Mouse (Mus musculus) urinary bladder, postnatal 4 days (tissue): ENCODE data around the gene Cep19.

ENCODE experiments used
- DNase-seq, 2 experiments: peaks; one replicate each; pipeline ENCODE4 v3.0.0; 2021 to 2022; ENCODE audit warnings: low spot score in 2 of 2

Gene Cep19

GRCm38 (mm10) chr16:32107342-32108045, 7.9 kb downstream of the Cep19 start:
- DNase-seq, result no peak

DNA sequence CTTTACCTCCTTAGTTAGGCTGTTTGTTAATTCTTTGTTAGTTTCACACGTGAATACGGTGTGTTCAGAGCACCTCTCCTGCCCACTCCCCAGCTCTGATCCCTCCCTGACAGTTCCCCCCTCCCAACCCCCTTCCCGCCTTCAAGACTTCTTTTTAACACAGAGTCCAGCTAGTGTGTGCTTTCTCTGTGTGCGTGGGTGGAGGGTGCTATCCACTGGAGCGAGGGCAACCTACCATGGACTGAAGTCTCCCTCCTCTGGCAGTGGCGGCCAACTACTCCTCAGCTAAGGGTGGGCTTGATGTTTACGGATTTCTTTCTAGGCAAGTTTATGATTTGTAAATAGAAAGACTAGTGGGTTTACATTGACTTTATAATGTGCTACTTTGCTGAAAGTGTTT, 8.6 kb downstream of the Cep19 start:
- DNase-seq, result no peak

- no peak for DNase-seq
These were observed 9.0 kb downstream of the Cep19 start for GRCm38 (mm10) chr16:32108578-32108977.

DNA sequence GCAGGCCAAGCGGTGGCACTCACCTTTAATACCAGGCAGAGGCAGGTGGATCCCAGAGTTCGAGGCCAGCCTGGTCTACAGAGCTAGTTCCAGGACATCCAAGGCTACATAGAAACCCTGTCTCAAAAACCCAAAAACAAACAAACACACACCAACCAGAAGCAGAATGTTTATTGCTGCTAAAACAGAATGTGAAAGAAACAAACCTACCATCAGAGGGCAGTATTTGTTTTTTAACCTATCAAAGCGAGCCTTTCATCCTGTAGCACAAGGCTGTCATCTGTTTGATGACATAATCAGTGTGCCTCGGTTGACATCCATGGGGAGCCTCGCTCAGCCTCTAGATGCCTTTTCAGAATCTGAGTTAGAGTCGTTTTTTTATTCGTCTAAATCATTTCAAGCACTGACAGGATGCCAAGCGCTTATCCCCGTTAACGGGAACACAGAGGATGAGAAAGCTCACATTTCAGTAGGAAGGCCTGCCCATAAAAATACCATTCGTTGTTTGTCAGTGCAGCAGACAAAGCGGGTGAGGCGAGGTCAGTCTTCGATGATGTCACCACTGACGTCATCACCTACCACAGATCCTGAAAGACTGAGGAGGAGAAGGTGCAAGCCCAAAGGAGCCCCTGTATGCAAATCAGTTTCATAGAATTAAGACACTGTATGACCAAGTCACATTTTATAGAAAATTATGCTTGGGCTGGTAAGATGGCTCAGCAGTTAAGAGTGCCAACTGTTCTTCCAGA, 11.5 kb downstream of the Cep19 start:
- no peak for DNase-seq

DNA sequence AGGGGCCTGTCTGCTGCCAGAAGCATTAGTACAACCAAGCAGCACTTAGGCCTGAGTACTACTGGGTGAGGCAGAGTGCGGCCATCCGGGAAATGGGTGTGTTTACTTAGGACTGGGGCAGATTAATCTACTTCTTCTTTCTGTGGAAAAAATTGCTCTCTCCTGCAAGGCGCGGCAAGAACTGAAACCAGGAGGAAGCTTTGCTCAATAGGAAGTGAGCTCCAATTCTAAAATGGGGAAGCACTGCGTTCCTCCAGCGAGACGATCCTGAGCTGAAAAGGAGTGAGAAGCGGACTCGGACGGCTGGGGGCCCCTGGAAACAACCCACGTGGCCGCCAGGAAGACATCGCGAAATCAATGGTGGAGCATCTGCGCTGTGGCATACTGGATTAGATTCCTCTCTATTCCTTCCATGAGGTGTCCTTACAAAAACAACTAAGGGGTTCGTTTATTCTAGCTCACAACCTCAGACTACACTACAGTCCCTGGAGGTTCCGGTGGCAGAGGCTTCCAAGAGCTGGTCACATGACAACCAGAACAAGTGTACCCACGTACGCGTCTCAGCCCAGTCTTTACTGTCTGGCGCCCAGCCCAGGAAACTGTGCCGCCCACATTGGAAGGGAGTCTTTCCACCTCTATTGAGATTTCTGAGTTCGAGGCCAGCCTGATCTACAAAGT, 14.1 kb downstream of the Cep19 start:
- no peak for DNase-seq

DNA sequence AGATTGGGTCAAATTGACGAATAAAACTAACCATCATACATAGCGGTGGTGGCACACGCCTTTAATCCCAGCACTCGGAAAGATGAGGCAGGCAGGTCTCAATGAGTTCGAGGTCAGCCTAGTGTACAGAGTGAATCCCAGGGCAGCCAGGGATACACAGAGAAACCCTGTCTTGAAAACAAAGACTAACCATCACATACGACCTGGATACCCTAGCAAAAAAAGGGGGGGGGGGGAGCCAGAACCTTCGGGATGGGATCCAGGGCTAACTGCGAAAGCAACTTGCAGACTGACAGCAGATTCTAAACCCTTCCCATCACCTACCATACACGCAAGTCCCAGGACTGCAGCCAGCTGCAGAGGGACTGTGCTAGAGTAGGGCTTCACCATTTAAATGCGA, 14.8 kb downstream of the Cep19 start:
- no peak for DNase-seq

DNA sequence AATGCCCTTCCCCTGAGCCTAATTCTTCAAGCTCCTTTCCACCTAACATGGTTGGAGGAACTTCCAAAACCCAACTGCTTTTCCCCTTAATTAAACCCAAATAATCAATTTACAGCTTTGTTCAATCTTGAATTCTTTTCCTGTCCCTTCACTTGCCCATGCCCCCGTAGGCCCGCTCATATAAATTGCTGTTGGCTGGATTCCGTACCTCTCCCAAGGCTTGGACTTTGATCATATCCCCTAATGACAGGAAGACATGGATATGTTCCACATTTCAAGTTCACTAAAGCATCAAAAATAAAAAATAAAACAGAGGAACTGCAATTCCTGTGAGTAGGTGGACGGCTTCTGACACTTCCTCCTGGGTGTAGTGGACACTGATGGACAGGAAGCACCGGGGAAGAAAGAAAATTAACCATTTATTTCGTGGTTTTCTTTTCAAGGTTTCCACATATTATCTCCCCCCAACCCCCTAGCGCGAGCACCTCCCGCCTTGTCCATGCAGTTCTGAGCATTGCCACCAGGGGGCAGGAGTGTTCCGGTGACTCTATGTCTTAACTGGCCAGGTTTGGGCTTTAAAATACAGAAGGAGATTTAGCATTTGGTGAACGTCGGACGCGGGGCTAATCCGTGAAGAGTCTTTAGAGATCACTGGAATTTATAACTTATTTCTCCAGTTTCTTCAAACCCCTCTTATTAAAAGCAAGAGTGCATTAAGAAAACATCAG, 15.5 kb downstream of the Cep19 start:
- DNase-seq, result peak; percentile 63 to 89

DNA sequence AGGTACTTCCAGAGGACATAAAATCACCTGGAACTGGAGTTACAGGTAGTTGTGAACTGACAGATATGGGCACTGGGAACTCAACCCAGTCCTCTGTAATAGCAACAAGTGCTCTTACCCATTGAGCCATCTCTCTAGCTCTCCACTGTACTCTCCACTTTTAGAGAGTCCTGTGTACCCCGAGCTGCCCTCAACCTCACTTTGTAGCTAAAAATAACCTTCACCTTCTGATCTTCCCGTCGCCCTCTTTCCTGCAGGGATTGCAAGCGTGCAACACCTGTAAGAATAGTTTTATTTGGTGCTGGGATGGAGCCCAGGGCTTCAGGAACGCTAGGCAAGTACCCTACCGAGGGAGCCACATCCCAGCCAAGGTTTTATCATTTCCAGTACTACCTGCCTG, 16.2 kb downstream of the Cep19 start:
- DNase-seq, result no peak

DNA sequence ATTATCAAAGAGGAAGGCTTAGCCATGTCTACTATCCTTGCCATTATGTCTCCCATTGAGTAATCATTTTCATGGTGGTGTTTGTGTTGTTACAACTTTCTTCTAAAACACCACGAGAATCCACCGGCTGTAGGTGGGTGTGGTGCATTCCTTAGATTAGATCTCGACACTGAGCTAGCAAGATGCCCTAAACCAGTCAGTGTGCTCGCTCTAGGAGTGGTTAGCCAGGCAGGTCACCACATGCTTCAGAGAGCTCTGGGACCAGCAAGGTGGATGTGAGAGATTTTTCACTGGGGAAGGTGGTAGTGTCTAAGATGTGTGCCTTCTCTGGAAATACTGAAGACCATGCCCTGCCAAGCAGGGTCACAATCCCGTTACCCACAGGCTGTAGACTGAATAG, 16.6 kb downstream of the Cep19 start:
- no peak for DNase-seq

- DNase-seq, result no peak
These were observed 20.9 kb downstream of the Cep19 start for GRCm38 (mm10) chr16:32120454-32120853.

DNA sequence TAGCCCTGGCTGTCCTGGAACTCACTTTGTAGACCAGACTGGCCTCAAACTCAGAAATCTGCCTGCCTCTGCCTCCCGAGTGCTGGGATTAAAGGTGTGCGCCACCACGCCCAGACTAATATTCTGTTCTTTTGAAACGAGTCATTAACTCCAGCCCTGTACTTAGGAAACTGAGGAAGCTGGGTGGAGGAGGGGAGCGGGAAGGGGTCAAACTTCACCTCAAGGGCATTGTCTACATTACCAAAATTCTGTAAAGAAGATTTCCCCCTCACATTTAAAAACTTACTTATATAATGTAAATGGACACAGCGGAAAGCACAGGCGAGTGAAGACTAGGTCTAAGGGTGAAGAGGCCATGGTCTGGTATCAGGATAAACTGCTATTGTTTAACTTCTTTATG, 24.4 kb downstream of the Cep19 start:
- DNase-seq, result no peak

DNA sequence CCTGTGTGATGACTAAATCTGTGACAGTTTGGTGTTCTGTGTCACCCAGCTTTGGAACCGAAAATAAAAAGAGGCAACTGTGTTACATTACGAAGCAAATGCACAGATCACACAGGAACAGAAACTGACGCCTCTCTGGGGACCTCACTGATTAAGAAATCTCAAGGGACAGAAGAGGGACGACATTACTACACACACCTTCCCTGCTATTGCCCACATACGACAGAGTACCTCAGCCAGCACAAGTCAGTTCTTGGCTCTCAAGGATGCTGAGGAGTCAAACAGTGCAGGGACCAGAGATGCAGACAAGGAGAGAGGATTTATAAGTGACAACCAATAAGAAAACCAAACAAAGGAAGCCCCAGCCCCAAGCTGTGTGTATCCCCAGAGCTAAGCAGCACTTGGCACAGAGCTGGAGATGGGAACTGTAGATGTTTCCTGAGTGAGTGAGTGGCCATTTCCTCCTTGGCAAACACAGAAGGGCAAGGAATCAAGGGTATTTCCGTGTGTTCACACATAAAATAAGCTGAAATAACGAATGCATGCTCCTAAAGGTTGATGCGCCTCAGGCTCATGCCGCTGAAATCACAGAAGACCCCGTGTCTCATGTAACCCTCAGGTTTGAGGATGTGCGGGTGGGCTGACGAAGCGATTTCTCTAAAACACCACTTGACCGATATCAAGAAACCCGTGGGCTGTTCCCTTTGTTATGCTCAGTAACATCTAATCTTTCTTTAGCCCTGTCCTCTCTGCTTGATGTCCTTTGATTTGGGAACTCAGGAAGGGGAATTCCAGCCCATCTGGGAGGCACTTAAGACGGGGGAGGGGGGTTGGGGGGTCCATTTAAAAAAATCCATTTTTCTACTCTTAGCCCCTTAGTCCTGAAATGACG, 25.1 kb downstream of the Cep19 start:
- no peak for DNase-seq

DNA sequence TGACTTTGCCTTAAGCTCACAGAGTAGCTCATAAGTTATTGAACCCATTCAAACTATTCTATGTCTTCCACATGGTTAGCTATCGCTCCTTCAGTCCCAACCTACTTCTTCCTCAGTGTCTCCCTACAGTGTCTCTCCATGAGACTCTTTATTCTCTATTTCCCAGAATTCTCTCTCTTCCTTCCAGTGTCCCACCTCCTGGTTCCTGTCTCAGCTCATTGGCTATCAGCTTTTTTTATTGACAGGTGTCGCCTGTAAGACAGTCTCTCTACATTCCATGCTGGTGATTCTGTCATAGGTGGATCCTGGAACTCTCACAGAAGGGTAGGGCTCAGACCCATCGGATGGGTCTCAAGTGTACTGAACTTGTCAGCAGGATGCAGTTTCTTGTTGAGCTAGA, 25.8 kb downstream of the Cep19 start:
- no peak for DNase-seq

DNA sequence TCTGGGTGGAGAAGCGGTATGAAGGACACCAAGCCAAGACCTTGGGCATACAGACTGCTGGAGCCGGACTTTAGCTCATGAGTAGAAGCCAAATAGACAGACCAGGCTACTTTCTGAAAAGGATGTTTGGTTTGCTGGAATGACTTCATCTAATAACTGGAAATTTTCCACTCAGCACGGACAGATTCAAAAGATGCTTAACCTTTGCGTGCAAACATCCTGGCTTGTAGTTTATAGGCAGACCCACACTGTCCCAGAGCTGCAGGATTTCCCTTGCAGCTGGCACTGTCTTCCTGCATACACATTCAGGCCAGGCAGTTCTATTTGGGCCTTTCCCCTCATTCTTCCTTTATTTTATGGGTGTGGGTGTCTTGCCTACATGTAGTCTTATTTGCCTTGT, 27.4 kb downstream of the Cep19 start:
- DNase-seq, result no peak

GRCm38 (mm10) chr16:32129449-32130189, 30.0 kb downstream of the Cep19 start:
- no peak for DNase-seq

DNA sequence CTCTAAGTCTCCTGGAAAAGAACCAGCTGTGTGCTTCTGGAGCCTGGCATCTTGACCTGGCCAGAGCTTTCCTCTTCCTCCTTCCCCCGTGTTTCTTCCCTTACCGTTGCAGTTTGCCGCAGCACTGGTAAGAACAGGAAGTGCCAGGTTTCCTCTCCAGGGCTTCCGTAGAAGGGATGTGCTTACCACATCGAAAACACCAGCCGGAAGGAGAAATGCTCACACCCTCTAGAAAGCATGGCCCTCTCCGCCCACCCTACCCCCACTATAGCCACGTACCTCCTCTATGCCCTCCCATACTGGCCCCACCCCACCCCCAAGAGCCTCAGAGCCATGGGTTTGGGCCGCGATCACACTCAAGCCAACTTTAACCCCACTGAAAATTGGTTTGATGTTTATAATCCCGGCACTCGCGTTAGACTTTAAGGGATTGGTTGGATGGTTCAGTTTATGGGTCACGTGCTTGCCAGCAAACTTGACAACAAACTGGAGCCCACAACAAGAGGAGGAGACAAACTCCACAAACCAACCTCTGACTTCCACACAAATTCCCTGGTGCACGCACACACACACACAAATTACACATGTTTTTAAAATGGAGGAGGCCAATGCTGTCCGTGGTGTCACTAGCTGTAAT, 30.7 kb downstream of the Cep19 start:
- no peak for DNase-seq

GRCm38 (mm10) chr16:32133148-32133547, 33.5 kb downstream of the Cep19 start:
- no peak for DNase-seq

GRCm38 (mm10) chr16:32135842-32136357, 36.3 kb downstream of the Cep19 start:
- no peak for DNase-seq

GRCm38 (mm10) chr16:32138954-32139353, 39.4 kb downstream of the Cep19 start:
- no peak for DNase-seq

- no peak for DNase-seq
These were observed 44.2 kb downstream of the Cep19 start for GRCm38 (mm10) chr16:32143766-32144165.
